Mouse (Mus musculus): ENCODE data around the gene Idua.

Gene Idua

DNA sequence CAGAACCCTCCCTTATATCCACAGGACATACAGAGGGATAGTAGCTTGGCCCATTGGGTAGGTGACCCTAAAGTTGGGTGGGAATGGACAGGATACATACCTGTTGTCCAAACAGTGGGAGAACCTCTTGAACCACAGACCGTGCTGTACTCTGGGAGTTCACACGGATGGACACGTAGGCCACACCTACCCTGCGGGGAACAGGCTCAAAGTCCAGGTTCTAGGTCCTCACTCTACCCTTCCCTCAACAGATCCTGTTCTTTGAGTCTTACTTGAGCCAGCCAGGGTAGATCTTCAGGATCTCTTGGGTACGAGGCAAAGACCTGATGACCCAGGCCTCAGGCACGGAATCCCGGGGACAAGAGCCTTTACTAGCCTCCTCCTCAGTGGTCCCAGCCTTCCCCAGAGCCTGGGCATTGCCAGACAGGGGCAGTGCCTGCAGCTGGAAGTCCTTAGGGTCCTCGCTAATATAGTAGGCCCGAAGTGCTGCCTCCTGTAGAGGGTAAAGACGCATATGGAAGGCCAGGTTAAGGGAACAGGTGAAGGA lies 5.6 kb upstream of the Idua start:
- DNase-seq (ENCODE audit: low spot score in 2 of 2), result peak in 1 of 2 experiments; percentile 12

DNA sequence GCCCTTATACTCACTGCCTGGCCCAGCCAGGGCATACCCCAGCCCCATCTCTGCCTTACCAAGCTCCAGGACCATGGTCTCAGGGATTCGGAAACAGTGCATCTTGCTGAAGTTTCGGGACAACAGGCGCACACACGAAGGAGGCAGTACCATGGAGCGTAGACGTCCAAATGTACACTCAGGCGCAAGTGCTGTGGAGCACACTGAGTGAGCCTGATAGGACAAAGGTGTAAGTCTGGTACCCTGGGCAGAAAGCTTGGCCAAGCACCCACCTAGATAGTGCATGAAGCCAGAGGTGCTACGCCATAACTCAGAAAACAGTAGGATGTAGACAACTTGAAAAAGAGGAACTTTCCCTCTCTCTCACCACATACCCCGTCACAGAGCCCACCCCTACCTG lies 4.8 kb upstream of the Idua start:
- DNase-seq (ENCODE audit: low spot score in 2 of 2), result peak in 1 of 2 experiments; percentile 16

DNA sequence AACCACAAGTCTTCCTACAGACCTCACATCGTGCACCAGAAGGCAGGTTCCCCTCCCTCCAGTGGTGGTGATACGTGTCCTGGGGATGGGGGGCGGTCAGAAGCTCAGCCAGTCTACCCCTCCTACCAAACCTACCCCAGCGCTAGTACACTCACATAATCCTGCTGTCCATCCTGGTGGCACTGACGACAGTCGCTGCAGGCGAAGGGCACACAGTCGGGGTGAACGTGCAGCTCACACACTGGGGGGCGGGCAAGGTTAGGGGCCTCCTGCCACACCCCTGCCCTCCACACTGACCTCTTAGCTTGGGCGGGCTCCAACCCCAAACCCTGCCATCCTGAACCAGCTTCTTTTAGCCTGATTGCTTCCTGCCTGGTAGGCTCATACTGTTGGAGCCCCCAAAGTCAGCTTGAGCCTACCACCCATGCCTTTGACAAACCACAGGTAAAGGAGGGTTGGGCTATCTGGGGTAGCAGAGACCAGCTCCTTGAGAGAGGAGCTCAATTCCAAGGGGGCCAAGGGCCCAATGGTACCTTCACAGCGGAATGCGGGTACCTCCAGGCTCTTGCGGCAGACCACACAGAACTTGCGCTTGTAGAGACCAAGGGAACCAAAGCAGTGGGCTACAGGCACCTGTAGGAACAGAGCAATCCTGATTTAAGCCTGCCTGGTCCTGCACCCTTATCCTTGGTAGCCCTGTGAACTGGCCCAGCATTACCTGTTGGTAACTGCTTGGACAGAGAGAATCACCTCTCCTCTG lies 4.1 kb upstream of the Idua start:
- peak in 1 of 2 experiments; percentile 26 for DNase-seq (ENCODE audit: low spot score in 2 of 2)

DNA sequence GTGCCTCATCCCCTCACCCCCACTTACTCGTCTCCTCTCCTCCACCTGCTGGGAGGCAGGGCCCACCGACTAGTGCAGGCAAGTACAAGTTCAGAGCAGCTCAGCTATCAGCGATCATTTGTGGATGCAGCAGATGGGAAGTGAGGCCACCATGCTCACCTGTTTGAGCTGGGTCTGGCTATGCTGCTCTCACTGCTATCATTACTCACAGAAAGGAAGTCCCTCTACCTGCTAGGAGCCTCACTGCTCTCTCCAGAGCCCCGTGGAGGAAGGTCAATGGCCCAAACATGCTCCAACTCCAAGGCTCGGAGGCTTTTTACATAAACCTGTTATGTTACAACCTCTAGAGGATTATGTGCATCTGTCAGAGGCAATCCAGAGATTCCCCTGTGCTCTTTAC lies 2.7 kb upstream of the Idua start:
- DNase-seq (ENCODE audit: low spot score in 2 of 2), result no peak

DNA sequence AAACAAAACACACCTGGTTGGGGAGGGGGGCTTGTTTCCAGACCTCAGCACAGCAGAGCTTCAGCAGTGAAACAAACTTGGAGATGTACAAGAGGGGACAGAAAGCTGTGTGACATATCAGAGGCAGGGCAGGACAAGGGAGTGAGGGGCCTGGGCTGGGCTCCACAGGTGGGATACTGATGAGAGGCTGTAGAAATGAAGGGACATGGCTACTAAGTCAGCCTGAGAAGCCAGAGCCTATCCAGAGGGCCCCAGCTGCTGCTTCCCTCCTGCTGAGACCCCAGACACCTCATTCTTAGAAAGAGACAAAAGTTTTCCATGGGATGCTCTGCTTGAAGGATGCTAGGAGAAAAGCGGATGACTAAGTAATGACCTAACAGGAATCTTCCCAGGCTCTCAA lies 1.5 kb upstream of the Idua start:
- no peak for DNase-seq (ENCODE audit: low spot score in 2 of 2)

DNA sequence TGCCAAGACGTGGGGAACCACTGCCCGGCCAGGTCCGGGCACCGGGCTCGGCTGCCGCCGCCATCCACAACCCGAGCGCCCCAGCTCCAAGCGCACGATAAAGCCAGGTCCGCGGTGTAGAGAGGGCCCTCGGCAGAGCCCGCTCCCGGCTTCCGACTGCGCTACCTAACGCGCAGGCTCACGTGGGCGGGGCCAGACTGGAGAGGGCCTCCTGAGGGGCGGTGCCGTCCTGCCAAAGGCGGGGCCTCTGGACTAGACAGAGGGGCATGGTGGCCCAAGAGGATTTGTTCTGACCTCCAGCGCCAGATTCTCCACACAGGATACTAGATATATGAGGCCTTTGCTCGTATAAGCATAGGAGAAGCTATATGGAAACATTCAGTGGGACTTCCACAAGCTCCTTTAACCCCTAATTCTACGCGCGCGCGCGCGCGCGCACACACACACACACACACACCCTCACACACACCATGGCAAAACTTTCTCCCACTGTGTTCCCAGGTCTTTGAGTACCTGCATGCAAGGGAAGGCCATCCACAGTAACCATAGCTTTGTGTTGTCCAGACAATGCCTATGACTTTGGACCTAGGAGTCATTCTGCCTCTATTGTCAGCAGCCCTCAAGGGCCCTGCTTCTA lies 619 bp downstream of the Idua start:
- peak; percentile 94 to 95 for DNase-seq (ENCODE audit: low spot score in 2 of 2)

DNA sequence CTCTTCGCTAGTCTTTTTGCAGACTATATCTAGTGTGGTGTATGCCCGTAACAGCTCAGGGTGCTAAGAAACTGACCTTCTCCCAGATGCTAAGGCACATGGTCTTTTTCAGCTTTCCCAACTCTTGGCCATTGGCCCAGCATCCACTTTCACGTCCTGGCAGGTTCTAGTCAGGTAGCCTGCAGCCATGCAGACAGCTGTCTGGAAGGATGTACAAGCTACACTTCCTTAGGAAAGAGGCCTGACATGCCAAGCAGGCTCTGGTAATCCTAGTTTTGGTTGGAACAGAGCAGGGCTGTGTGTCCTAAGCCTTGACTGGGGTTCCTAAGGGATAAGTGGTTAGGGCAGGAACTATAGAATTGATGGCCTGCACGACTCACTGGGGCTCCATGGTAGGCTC lies 2.6 kb downstream of the Idua start:
- no peak for DNase-seq (ENCODE audit: low spot score in 2 of 2)

DNA sequence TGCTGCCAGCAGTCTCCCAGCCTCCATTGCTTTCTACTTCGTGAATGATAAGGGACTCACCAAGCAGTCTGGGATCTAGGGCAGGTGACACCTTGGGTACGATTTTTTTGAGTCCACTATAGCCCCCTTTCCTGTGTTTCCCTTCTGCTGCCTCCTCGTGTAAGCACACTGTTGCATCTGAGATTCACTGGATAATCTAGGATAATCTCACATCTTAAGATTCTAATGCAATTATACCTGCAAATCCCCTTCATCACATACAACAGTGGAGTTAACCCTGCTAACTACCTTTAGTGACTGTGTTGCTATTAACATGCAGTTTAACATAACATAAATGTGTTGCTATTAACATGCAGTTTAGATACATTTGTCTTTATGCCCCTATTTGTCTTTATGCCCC lies 4.9 kb downstream of the Idua start:
- no peak for DNase-seq (ENCODE audit: low spot score in 2 of 2)

DNA sequence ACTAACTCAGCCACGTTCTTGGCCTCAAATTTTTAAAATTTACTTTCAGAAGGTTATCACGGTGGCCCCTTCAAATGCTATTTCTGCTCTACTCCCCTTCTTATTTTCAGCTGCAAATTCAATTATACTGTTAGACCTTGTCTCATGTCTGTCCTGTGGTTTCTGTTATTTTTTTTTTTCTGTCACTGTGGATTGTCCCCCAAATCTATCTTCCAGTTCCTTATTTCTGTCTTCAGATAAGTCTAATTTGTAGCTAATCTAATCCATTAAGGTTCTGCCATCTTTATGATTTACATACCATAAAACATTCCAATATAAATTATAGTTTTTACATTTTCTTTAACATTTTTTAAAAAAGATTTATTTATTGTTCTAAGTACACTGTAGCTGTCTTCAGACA lies 7.2 kb downstream of the Idua start:
- DNase-seq (ENCODE audit: low spot score in 2 of 2), result no peak

DNA sequence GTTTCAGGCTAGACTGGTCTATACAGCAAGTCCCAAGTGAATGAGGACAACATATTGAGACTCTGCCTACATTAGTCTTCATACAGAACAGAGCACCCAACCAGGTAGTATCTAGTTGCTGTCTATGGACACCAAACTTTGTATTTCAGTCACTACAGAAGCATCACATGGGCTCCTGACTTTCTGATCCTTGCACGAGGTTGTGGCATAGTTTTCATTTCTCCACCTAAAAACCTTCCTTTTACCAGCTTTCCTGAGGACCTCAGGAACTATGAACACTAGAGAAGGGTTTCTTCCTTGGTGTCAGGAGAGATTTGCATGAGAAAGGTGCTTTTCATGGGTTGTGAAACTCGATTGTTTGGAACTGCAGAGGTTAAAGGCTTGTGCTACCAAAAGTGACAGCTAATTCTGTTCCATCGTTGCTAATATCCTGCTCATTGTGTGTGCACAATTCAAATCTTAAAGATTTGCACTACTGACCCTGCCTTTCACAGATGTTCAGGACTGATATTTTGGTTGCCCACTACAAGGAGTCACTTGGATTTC lies 8.3 kb downstream of the Idua start:
- DNase-seq (ENCODE audit: low spot score in 2 of 2), result no peak

DNA sequence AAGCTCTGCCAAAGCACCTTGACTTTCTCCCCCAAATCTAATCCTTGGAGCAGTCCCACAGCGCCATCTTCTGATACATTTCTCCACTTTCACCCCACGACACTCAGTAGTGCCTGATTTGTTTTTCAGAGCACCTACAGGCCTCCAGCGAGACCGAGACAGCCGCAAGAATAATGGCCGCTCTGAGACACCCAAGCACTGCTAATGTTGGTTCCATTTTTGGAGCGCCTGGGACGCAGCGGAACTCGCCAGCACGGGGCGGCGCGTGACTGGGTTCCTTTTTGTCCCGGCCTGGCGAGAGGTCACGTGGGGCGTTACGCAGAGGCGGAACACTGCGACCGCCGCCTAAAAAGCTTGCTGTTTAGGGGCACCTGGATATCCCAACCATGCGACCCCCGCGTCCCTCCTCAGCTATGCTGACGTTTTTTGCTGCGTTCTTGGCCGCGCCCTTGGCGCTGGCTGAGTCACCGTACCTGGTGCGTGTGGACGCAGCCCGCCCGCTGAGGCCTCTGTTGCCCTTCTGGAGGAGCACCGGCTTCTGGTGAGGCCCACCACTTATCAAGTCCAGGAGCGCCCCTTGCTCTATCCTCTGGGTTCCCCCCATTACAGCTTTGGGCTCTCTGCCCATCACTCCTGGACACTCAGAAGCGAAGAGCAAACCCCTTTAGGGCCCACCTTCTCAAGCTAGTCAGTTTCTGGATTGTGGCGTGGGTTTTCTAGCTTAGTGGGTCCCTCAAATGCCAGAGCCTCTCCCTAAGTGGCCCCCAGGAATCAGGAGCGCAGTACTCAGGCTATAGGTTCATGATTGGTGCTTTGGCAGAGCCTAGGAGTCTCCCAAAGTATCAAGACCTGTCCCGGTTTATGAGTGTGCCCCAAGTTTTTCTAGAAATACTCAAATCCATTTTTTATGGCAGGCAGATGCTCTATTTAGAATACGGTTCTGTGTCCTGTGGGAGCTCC lies 9.1 kb downstream of the Idua start, which contains the start of gene Dgkq:
TSS of gene Dgkq (minus strand) at position 696 of the 960 bp plus-strand sequence.
- peak; percentile 93 for DNase-seq (ENCODE audit: low spot score in 2 of 2)

DNA sequence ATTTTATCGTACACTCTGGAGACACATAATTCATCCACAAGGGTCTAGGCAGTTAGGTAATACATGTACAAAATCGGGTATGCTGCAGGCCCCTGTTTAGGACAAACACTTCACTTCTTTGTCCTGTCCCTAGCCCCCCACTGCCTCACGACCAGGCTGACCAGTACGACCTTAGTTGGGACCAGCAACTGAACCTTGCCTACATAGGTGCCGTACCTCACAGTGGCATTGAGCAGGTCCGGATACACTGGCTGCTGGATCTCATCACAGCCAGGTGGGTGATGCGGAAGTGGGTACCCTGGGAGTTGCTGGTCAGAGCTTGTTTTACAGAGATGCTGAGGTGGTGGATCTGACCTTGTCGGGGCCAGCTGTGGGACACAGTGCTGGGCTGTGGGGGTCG lies 9.9 kb downstream of the Idua start:
- no peak for DNase-seq (ENCODE audit: low spot score in 2 of 2)

DNA sequence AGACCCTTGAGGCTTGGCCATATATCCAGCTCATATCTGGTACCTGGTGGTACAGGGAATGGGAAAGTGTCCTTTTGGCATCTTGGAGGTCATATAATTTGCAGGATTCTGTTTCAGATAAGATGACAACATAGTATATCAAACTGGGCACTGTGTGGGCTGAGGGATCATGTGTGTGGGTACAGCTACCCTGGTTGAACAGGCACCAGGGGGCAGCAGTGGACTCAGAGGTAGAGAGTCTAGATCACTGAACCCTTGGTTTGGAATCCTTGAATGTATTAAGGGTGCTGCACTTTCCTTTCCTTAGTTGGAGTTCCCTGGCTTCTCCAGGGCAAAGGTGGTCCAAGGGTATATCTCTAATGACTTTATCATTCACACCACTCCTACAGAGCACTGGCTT lies 10.7 kb downstream of the Idua start:
- peak in 1 of 2 experiments; percentile 64 for DNase-seq (ENCODE audit: low spot score in 2 of 2)

DNA sequence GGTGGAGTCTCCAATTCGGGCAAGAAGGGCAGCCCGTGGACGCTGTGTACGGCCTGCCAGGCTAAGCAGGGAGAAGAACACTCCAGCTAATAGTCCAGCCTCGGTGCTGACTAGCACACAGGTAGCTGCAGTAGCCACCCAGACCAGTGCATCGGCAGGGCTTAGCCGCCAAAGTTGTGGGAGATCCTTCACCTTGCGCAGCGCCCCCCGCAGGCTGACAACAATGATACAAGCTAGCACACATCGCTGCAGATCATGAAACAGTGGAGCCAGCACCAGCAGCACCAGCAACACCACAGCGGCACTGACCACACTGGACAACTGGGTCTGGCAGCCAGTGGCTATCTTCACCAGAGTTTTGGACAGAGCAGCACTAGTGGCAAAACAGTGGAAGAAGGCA lies 11.6 kb downstream of the Idua start:
- DNase-seq (ENCODE audit: low spot score in 2 of 2), result no peak

DNA sequence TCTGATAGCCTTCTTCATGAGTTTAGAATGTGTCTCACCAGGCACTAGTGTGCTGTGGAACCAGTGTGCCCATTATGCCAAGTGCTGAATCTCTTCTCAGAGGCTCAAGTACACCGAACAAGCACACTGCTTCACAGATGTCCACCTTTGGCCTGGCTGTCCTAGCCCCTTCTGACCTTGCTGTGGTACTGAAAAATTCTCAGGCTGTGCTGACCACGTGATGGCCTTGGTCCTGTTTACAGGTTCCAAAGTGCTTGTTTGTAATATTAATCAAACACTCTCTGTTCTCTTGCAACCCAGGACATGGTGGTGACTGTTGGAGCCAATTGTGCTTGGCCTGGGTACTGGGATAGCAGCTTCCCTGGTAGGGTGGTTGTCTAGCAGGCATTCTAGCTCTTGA lies 14.5 kb downstream of the Idua start:
- no peak for DNase-seq (ENCODE audit: low spot score in 2 of 2)

DNA sequence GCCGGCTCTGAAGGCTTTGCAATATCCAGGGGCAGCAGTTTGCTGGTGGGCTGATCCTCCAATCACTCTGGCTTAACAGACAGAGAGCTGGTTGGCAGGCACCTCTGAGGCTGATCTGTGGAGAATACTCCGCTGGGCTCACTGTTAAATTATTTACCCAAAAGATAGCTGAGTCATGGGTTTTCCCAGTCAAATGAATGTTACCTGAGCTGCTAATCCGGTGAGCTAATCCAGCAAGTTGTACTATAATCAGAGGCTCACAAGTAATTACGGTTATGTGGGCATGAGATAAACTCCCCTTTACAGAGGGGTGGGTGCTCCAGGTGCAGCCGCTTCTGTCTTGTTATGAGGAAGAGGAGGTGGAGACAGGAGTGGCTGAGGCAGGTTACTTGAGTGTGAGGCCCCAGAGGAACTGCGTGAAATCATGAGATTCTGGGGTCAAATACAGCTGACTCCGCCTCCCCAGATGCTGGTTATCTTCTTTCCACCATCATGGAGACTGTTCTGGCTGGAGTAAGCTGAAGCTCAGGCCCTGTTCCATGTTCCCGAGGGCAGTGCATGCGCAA lies 15.2 kb downstream of the Idua start, which contains the start of gene Slc26a1:
TSS of gene Slc26a1 (minus strand) at position 319 of the 566 bp plus-strand sequence.
- no peak for DNase-seq (ENCODE audit: low spot score in 2 of 2)

DNA sequence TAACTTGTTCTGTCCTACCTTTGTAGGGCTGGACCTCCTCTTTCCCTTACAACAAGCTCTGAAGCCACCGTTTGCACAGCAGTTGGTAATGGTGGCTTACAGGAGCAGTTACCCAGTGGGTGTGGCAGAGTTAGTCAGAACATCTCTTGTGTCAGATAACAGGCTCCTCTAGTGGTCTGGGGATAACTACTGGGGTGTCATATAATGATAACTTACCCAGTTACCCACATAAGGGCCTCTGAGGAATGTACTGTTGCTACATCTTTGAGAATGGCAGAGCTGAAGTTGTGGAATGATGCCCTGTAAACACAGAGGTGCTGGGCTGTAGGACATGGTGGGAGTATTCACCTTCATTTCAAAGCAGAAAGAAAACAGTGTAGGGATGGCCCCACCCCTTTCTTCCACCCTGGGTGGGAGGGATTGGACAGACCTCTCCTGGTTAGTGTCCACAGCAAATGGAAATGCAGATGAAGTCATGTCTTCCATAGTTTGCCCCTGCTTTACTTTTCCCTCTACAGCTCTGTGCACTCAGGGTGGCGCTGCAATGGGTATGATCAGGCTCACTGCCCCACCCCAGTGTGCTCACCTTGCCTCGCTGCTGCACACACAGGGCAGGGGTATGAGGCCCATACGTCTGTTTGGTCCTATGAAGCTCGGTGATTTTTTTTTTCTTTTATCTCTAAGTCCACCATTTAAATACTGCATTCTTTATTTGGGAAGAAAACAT lies 16.8 kb downstream of the Idua start:
- DNase-seq (ENCODE audit: low spot score in 2 of 2), result no peak

DNA sequence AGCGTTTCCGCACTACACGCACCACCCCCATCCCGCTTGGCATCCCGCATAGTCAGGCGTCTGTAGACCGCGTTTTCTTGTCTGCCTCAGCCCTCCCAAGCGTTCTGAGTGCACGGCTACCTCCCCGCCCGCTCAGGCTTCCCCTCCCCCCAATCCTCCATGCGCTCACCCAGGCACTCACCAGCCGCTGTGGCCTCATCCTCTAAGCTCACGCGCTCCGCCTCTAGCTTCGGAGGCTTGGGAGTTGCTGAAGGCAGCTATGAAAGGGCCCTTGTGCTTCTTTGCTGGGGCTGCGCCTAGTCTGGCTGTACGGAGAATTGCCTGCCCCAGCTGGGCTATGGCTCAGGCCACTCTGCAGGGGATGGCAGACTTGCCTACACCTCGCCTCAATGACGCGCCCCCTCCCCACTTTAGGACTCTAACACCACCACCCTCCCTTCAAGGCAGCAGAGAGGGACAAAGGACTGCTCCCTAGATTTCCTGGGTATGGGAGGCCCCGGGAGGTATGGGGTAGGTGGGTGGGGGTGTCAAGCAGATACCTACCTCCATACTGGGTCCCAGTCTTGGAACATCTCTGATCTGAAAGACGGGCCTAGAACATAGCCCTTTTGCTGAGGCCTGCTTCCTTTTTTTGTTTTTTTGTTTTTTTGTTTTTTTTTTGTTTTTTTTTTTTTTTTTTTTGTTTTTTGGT lies 17.6 kb downstream of the Idua start:
- DNase-seq (ENCODE audit: low spot score in 2 of 2), result peak; percentile 91 to 93

DNA sequence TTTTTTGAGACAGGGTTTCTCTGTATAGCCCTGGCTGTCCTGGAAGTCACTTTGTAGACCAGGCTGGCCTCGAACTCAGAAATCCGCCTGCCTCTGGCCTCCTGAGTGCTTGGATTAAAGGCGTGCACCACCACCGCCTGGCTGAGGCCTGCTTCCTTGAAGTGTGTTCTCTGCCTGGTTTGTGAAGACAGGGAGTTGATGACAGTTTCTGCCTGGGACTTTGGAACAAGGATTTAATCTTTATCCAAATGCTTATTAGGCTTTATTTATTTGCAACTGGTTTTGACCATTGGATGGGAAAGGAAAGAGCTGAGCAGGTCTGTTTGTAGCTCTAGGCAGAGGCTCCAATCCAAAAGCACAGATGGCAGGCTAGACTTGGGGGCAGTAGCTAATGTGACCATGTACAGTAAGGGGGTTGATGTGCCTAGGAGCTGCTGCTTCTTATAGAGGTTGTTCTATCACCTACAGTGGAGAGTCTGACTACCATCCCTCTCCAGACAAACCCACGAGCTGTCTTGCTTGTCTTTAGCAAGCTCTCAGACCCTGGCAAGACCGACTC lies 18.2 kb downstream of the Idua start:
- DNase-seq (ENCODE audit: low spot score in 2 of 2), result no peak

DNA sequence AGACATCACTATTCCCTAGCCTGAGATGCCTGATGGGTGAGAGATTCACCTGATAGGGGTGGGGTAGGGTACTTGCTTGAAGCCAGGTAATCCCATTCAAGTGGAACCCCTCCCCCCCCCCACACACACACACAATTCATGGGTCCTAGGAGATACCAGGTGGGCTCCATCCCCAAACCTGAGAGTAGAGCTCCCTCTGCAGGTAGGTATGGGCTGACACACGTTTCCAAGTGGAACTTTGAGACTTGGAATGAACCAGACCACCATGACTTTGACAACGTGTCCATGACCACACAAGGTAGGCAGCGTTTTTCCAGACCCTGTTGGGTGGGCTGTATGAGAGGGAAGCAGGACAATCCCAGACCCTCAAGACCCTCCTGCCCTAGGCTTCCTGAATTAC lies 19.8 kb downstream of the Idua start:
- DNase-seq (ENCODE audit: low spot score in 2 of 2), result no peak
